Mouse (Mus musculus): ENCODE measurements around the gene Rpl12. TPM values are rescaled to one million over a fixed set of nuclear protein-coding genes. Genes with fewer than 3 reads are reported as not detected.
"Not testable (repeated sequence)": the region's sequence is repeated elsewhere in the genome, so short reads cannot be mapped to it uniquely, and the experiment has no call there.

Rpl12 gene
- polyA plus RNA-seq, 2 experiments from 2014 or later = 43.5 to 613 TPM

- no peak for ATAC-seq
Observed at GRCm38 (mm10) chr2:32982700-32983099, 21.3 kb downstream of the Rpl12 start.

GRCm38 (mm10) chr2:32983617-32984016, 22.3 kb downstream of the Rpl12 start:
- ATAC-seq = no peak

- no peak for ATAC-seq
Observed at GRCm38 (mm10) chr2:32985844-32986243, 24.5 kb downstream of the Rpl12 start.

GRCm38 (mm10) chr2:32989376-32989775, 28.0 kb downstream of the Rpl12 start:
- ATAC-seq = no peak

DNA sequence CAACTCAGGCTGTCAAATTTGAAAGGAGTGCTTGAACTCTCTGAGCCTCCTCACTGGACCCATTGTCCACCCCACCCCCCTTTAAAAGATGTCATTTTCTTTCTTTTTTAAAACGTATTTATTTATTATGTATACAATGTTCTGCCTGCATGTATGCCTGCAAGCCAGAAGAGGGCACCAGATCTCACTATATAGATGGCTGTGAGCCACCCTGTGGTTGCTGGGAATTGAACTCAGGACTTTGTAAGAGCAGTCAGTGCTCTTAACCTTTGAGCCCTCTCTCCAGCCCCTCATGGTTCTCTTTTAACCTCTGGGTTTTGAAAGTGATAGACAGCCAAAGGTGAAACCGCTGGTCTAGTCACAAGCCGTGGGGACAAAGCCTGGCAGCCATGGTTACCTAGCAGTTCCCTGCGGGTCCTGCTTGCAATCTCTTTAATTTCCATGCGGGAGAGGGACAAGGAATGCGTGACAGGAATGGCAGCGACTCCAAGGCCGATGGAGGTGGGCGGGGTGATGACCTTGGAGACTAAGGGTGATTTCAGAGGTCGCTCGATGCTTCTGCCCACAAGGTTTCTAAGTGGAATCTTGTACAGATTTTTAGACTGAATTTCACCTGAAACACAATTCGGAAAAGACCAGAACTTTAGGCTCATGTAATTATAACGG, 28.9 kb downstream of the Rpl12 start:
- peak; percentile 23 for ATAC-seq

GRCm38 (mm10) chr2:32992130-32992529, 30.8 kb downstream of the Rpl12 start:
- ATAC-seq = no peak

GRCm38 (mm10) chr2:32997081-32997480, 35.7 kb downstream of the Rpl12 start:
- ATAC-seq = no peak

GRCm38 (mm10) chr2:32997792-32998191, 36.4 kb downstream of the Rpl12 start:
- no peak for ATAC-seq

GRCm38 (mm10) chr2:32999752-33000151, 38.4 kb downstream of the Rpl12 start:
- ATAC-seq = no peak

- no peak for ATAC-seq
Observed at GRCm38 (mm10) chr2:33002144-33002543, 40.8 kb downstream of the Rpl12 start.

DNA sequence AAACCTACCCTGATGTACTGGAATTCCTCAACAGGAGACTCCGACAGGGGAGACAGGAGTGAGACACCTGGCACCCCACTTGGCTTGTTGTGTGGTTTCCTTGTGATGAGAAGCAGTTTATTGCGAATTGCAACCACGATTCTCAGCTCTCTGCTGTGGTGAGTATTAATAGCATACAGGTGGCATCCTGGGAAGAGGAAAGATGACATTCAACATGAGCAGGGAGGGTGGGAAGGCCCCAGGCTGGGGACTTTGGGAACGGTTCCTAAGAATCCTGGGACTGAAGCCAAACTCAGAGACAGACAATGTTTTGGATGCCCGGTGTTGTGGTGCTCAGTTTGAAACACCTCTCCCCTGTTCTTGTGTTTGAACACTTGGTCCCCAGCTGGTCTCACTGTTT, 43.7 kb downstream of the Rpl12 start:
- no peak for ATAC-seq

DNA sequence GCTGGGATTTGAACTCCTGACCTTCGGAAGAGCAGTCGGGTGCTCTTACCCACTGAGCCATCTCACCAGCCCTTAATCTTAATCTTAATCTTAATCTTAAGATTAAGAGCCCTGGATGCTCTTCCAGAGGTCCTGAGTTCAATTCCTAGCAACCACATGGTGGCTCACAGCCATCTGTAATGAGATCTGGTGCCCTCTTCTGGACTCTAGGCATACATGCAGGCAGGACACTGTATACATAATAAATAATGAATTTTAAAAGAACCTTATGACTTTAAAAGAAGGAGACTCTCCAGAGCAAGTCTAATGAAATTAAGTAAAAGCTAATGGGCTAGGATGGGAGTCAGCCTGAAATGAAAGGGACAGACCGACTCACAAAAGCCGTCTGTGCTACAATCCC, 47.7 kb downstream of the Rpl12 start:
- not testable (repeated sequence) for ATAC-seq

DNA sequence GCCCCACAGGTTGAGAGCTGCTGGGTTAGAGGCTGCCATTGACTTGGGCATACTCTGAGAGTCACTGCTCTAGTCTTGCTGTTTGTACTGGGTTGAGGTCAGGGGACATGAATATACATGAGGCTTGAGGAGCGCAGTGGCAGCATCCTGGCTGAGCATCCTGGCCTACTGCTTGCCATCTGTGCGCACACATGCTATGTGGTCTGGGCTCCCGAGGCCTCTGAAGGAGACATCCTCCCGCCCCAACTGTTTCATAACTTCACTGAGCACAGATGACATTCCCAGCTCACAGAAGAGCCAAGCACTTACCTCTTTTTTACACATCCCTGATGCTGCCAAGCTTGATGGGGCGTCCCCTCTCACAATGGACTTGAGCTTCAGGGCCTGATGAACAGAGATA, 53.5 kb downstream of the Rpl12 start:
- ATAC-seq = no peak

Other genes with a start within 250 kb of the Rpl12 start
- 10 to 100 TPM; 16.3 to 22.9 TPM for gene Cdk9, start 248.5 kb upstream of the Rpl12 start, polyA plus RNA-seq (2017; shearing (Covaris generic))
- gene Sh2d3c, start 240.5 kb upstream of the Rpl12 start, polyA plus RNA-seq (2017; shearing (Covaris generic)) = 10 to 100 TPM; 54.0 to 90.6 TPM
- gene 6330409D20Rik, start 220.5 kb upstream of the Rpl12 start, polyA plus RNA-seq (2017; shearing (Covaris generic)) = under 1 TPM in 1 of 2 experiments, not detected in 1; 0.58 TPM
- 10 to 100 TPM; 64.5 to 84.5 TPM for gene Tor2a, start 204.3 kb upstream of the Rpl12 start, polyA plus RNA-seq (2017; shearing (Covaris generic))
- 1 to 10 TPM; 1.4 to 1.6 TPM for gene Ttc16, start 185.9 kb upstream of the Rpl12 start, polyA plus RNA-seq (2017; shearing (Covaris generic))
- 1 to 10 TPM; 2.9 to 3.8 TPM for gene Ptrh1, start 185.8 kb upstream of the Rpl12 start, polyA plus RNA-seq (2017; shearing (Covaris generic))
- gene Cfap157, start 177.1 kb upstream of the Rpl12 start, polyA plus RNA-seq (2017; shearing (Covaris generic)) = 1 to 10 TPM; 1.5 to 2.4 TPM
- gene Stxbp1, start 114.3 kb upstream of the Rpl12 start, polyA plus RNA-seq (2017; shearing (Covaris generic)) = 1 to 10 TPM; 4.2 to 4.7 TPM
- 1 to 10 TPM in 1 of 2 experiments, under 1 TPM in 1; 0.97 to 1.0 TPM for gene Fam129b, start 85.4 kb upstream of the Rpl12 start, polyA plus RNA-seq (2017; shearing (Covaris generic))
- gene Lrsam1, start 55 bp downstream of the Rpl12 start, polyA plus RNA-seq (2017; shearing (Covaris generic)) = 10 to 100 TPM in 1 of 2 experiments, 1 to 10 TPM in 1; 5.5 to 11.1 TPM
- 1 to 10 TPM; 1.7 to 3.3 TPM for gene Slc2a8, start 20.5 kb downstream of the Rpl12 start, polyA plus RNA-seq (2017; shearing (Covaris generic))
- gene Garnl3, start 170.1 kb downstream of the Rpl12 start, polyA plus RNA-seq (2017; shearing (Covaris generic)) = under 1 TPM in 1 of 2 experiments, not detected in 1; 0.30 TPM

Measured in CD4-positive, CD25-positive, alpha-beta regulatory T cell, adult 4 months (primary cell).